Mouse (Mus musculus) intestine, embryonic 14.5 days (tissue): ENCODE measurements around the gene Cxcl10. TPM values are rescaled to one million over a fixed set of nuclear protein-coding genes. Genes with fewer than 3 reads are reported as not detected.
"Not testable (repeated sequence)": the region's sequence is repeated elsewhere in the genome, so short reads cannot be mapped to it uniquely, and the experiment has no call there.

Experiments
- ATAC-seq: fragments of 200-750 bp; cut with Nextera tagmentation; replicated peaks from 2 replicates; pipeline ENCODE4 v1.8.0; 2017; ENCODE audit warnings: low read depth, moderate number of reproducible peaks, moderate TSS enrichment, moderate library complexity; ENCODE audit not compliant: low FRiP score, low TSS enrichment
- DNase-seq: peaks from one replicate; pipeline ENCODE4 v3.0.0-alpha.2; 2018; ENCODE audit warnings: low spot score
- H3K27ac ChIP-seq: fragments of 300-500 bp; sonication (generic); 2 replicates; pipeline ENCODE4 v1.5.1; 2014; ENCODE audit warnings: low read depth, mild to moderate bottlenecking, control low read depth
- H3K27me3 ChIP-seq: fragments of 300-500 bp; sonication (generic); replicated peaks from 2 replicates; pipeline ENCODE4 v1.6.1; 2014; ENCODE audit warnings: low read length, control low read depth; ENCODE audit not compliant: control insufficient read depth, insufficient read depth
- H3K36me3 ChIP-seq: fragments of 300-500 bp; sonication (generic); 2 replicates; pipeline ENCODE4 v1.6.1; 2014; ENCODE audit warnings: low read length, control low read depth; ENCODE audit not compliant: control insufficient read depth, insufficient read depth
- H3K4me1 ChIP-seq: fragments of 300-500 bp; sonication (generic); replicated peaks from 2 replicates; pipeline ENCODE4 v1.6.1; 2014; ENCODE audit warnings: low read length, control low read depth, mixed read lengths; ENCODE audit not compliant: control insufficient read depth, insufficient read depth
- H3K4me2 ChIP-seq: fragments of 300-500 bp; sonication (generic); 2 replicates; pipeline ENCODE4 v1.6.1; 2014; ENCODE audit warnings: low read length
- H3K4me3 ChIP-seq: fragments of 300-500 bp; sonication (generic); 2 replicates; pipeline ENCODE4 v1.5.1; 2014; ENCODE audit warnings: low read depth, low read length, control low read depth, mixed read lengths
- H3K9ac ChIP-seq: fragments of 300-500 bp; sonication (generic); 2 replicates; pipeline ENCODE4 v1.6.1; 2014; ENCODE audit warnings: mild to moderate bottlenecking, low read length
- H3K9me3 ChIP-seq: fragments of 300-500 bp; sonication (generic); 2 replicates; pipeline ENCODE4 v1.6.1; 2016; ENCODE audit warnings: low read length, control low read depth; ENCODE audit not compliant: control insufficient read depth
- WGBS: fragments of 180-500 bp; shearing (Covaris S2); extraction: QIAGEN DNeasy Blood & Tissue Kit; methylation state at CpG from one replicate; pipeline ENCODE4 v1.1.7; 2014; 5-methylcytosine and 5-hydroxymethylcytosine counted together
- polyA plus RNA-seq: library from polyadenylated mRNA; unstranded; fragments of >200 nt; fragmentation: Nextera tagmentation; extraction: Ambion mirVana; gene quantifications from 2 replicates; pipeline ENCODE4 v1.2.1, GENCODE M21; 2014

Gene Cxcl10
- polyA plus RNA-seq, 1 experiment from 2014 or later: 3.3 TPM

- no peaks in the 10 kb centered on the region for H3K27me3 ChIP-seq
- H3K4me2 ChIP-seq: no peak overlapping the region
- peaks cover 5% of the 10 kb centered on the region; the same call in 1 of the 2 replicates for H3K4me1 ChIP-seq
- no peaks in the 10 kb centered on the region for H3K36me3 ChIP-seq
- no peak for ATAC-seq
- 83% methylated on average over 11 of the region's 11 CpGs for WGBS
- no peak for DNase-seq
- no peaks in the 10 kb centered on the region for H3K9me3 ChIP-seq
- no peak overlapping the region for H3K27ac ChIP-seq
- no peak overlapping the region for H3K9ac ChIP-seq
- H3K4me3 ChIP-seq: no peak overlapping the region
These were observed 16.5 kb upstream of the Cxcl10 start for GRCm38 (mm10) chr5:92365146-92365705.

- H3K9me3 ChIP-seq: no peaks in the 10 kb centered on the region
- H3K36me3 ChIP-seq: no peaks in the 10 kb centered on the region
- 90% methylated on average over 5 of the region's 5 CpGs for WGBS
- H3K4me1 ChIP-seq: peaks cover 3% of the 10 kb centered on the region; the same call in 1 of the 2 replicates
- no peak overlapping the region for H3K9ac ChIP-seq
- no peak overlapping the region for H3K27ac ChIP-seq
- H3K4me3 ChIP-seq: no peak overlapping the region
- DNase-seq (no peak), ATAC-seq (no peak)
- H3K27me3 ChIP-seq: no peaks in the 10 kb centered on the region
- H3K4me2 ChIP-seq: no peak overlapping the region
These were observed 15.3 kb upstream of the Cxcl10 start for GRCm38 (mm10) chr5:92364011-92364410.

DNA sequence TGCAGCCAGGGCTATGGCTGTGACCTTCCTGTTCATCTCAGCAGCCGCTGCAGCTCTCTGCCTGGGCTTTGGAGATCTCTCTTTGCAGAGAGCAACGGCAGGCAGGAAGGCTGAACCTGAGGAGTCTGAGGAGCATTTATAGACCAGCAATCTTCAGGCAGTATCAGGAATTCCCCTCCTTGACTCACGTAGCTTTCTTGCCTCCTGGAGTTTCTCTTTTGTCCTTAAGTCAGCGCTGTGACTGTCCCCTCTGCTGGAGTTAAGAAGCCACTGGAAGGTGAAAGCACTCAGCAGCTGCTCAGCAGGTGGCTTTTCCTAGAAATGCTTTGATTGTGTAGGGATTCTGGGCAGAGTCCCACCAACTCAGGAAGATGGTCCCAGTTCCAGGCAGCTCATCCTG is 14.5 kb upstream of the Cxcl10 start:
- WGBS: 16% methylated on average over 4 of the region's 4 CpGs
- no peak overlapping the region for H3K4me3 ChIP-seq
- DNase-seq (no peak), ATAC-seq (no peak)
- H3K9ac ChIP-seq: no peak overlapping the region
- H3K36me3 ChIP-seq: no peaks in the 10 kb centered on the region
- H3K4me1 ChIP-seq: 0 out of 2 replicates have a peak, but pooled peaks cover 3% of the 10 kb centered on the region
- no peak overlapping the region for H3K4me2 ChIP-seq
- H3K27me3 ChIP-seq: no peaks in the 10 kb centered on the region
- no peaks in the 10 kb centered on the region for H3K9me3 ChIP-seq
- H3K27ac ChIP-seq: no peak overlapping the region

- no peaks in the 10 kb centered on the region for H3K4me1 ChIP-seq
- no peaks in the 10 kb centered on the region for H3K9me3 ChIP-seq
- H3K27ac ChIP-seq: no peak overlapping the region
- ATAC-seq (no peak), DNase-seq (no peak)
- H3K4me3 ChIP-seq: no peak overlapping the region
- WGBS: 82% methylated on average over 11 of the region's 11 CpGs
- H3K4me2 ChIP-seq: no peak overlapping the region
- no peaks in the 10 kb centered on the region for H3K27me3 ChIP-seq
- no peak overlapping the region for H3K9ac ChIP-seq
- H3K36me3 ChIP-seq: no peaks in the 10 kb centered on the region
These were observed 10.2 kb upstream of the Cxcl10 start for GRCm38 (mm10) chr5:92358767-92359455.

DNA sequence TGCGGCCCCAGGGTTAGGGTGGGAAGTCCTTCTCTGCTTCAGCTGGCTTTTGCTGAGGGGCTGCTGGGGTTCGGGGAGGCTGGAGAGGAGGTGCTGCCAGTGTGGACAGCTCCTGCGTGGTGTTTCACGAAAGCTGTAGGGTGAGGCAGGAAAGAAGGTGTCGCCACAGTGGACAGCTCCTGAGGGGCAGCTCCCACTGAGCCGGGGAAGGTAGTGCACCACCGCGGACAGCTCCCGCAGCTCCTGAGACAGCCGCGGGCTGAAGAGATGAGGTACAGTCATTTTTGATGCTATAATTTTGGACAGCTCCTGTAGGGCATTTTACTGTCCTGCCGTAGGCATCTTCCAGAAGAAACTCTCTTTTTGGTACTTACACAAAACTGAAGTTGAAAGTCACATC is 9.3 kb upstream of the Cxcl10 start:
- Histone ChIP-seq H3K9me3 (no peaks in the 10 kb centered on the region), H3K4me3 (no peak overlapping the region), H3K4me2 (no peak overlapping the region), H3K27ac (no peak overlapping the region), H3K4me1 (0 out of 2 replicates have a peak, but pooled peaks cover 3% of the 10 kb centered on the region), H3K36me3 (no peaks in the 10 kb centered on the region), H3K27me3 (no peaks in the 10 kb centered on the region), H3K9ac (no peak overlapping the region)
- DNase-seq (no peak), ATAC-seq (no peak)
- 28% methylated on average over 12 of the region's 12 CpGs for WGBS

GRCm38 (mm10) chr5:92353517-92353916 is 4.8 kb upstream of the Cxcl10 start:
- Histone ChIP-seq H3K9me3 (no peaks in the 10 kb centered on the region), H3K27ac (no peak overlapping the region), H3K9ac (peak overlapping the region; percentile 31; the same call in 1 of the 2 replicates), H3K4me2 (peak overlapping the region; percentile 42), H3K4me3 (peak overlapping the region; percentile 26), H3K36me3 (no peaks in the 10 kb centered on the region), H3K4me1 (0 out of 2 replicates have a peak, but pooled peaks cover 4% of the 10 kb centered on the region), H3K27me3 (no peaks in the 10 kb centered on the region)
- DNase-seq (no peak), ATAC-seq (no peak)
- WGBS: 21% methylated on average over 11 of the region's 11 CpGs

DNA sequence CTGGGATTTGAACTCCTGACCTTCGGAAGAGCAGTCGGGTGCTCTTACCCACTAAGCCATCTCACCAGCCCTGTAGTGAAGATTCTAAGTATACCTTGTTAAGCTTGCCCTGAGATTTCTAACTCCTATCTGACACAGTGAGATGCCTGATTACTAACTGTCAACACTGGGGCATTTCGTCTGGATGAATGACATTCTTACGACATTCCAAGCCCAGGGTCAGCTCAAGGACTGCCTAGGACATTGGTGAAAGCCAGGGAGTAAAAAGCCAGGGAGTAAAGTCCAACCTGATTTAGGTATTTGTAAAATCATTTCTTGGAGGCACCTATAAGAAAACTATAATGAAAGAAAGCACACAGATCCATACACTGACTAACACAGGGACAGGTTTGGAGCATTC is 4.0 kb upstream of the Cxcl10 start:
- not testable (repeated sequence) for H3K9ac ChIP-seq, H3K4me2 ChIP-seq, H3K27me3 ChIP-seq, H3K4me3 ChIP-seq, DNase-seq, H3K27ac ChIP-seq, ATAC-seq, H3K36me3 ChIP-seq, H3K9me3 ChIP-seq, H3K4me1 ChIP-seq
- WGBS: 51% methylated on average over 4 of the region's 4 CpGs

- Histone ChIP-seq H3K9me3 (no peaks in the 10 kb centered on the region), H3K27ac (no peak overlapping the region), H3K36me3 (no peaks in the 10 kb centered on the region), H3K4me3 (no peak overlapping the region), H3K4me2 (no peak overlapping the region), H3K9ac (no peak overlapping the region), H3K4me1 (0 out of 2 replicates have a peak, but pooled peaks cover 7% of the 10 kb centered on the region), H3K27me3 (no peaks in the 10 kb centered on the region)
- WGBS: 84% methylated on average over 7 of the region's 7 CpGs
- DNase-seq (no peak), ATAC-seq (no peak)
These were observed 1.0 kb upstream of the Cxcl10 start for GRCm38 (mm10) chr5:92349731-92350130.

DNA sequence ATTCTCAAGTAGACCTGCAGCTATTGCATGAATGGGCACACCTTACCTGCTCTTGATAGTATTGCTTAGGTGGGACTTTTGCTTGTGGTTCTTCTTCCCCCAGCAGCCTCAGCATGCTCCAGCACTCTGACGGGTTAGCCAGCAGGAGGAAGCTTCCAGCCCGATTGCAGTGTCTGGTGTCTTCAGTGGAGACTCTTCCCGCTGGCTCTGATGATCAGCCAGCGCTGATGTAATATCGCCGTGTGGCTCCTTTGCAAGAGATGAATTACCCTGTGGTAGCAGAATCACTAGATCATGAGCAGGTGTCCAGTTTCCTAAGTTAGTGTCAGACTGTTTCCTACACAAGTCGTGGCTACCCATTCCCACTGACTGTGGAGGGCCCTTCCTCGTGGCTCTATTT is 3.7 kb downstream of the Cxcl10 start:
- H3K4me2 ChIP-seq: no peak overlapping the region
- ATAC-seq (no peak), DNase-seq (no peak)
- no peaks in the 10 kb centered on the region for H3K36me3 ChIP-seq
- H3K27ac ChIP-seq: no peak overlapping the region
- WGBS: 83% methylated on average over 8 of the region's 8 CpGs
- H3K9me3 ChIP-seq: no peaks in the 10 kb centered on the region
- no peak overlapping the region for H3K4me3 ChIP-seq
- H3K4me1 ChIP-seq: 0 out of 2 replicates have a peak, but pooled peaks cover 4% of the 10 kb centered on the region
- no peak overlapping the region for H3K9ac ChIP-seq
- no peaks in the 10 kb centered on the region for H3K27me3 ChIP-seq
